Mouse (Mus musculus) liver, embryonic 11.5 days (tissue): ENCODE results near the gene Lzts2. TPM values are rescaled to one million over a fixed set of nuclear protein-coding genes. Genes with fewer than 3 reads are reported as not detected.

Experiments
- ATAC-seq: fragments of 200-750 bp; cut with Nextera tagmentation; replicated peaks from 2 replicates; pipeline ENCODE4 v1.8.0; 2017; ENCODE audit warnings: moderate number of reproducible peaks, mild to moderate bottlenecking, moderate TSS enrichment, moderate library complexity; ENCODE audit not compliant: low FRiP score
- DNase-seq: peaks from one replicate; pipeline ENCODE4 v3.0.0-alpha.2; 2017; ENCODE audit warnings: low spot score
- H3K27ac ChIP-seq: fragments of 300-500 bp; sonication (generic); 2 replicates; pipeline ENCODE4 v1.5.1; 2014; ENCODE audit warnings: mild to moderate bottlenecking, low read depth, low read length, control low read depth
- H3K27me3 ChIP-seq: fragments of 300-500 bp; sonication (generic); replicated peaks from 2 replicates; pipeline ENCODE4 v1.6.1; 2014; ENCODE audit warnings: low read length, mixed read lengths; ENCODE audit not compliant: control insufficient read depth, insufficient read depth
- H3K36me3 ChIP-seq: fragments of 300-500 bp; sonication (generic); 2 replicates; pipeline ENCODE4 v1.6.1; 2014; ENCODE audit warnings: mild to moderate bottlenecking, low read length, moderate library complexity, mixed read lengths; ENCODE audit not compliant: control insufficient read depth, insufficient read depth
- H3K4me1 ChIP-seq: fragments of 300-500 bp; sonication (generic); replicated peaks from 2 replicates; pipeline ENCODE4 v1.6.1; 2014; ENCODE audit warnings: low read length, mixed read lengths; ENCODE audit not compliant: control insufficient read depth, insufficient read depth
- H3K4me2 ChIP-seq: fragments of 300-500 bp; sonication (generic); 2 replicates; pipeline ENCODE4 v1.6.1; 2014; ENCODE audit warnings: mild to moderate bottlenecking, control low read depth, moderate library complexity
- H3K4me3 ChIP-seq: fragments of 300-500 bp; sonication (generic); 2 replicates; pipeline ENCODE4 v1.5.1; 2014; ENCODE audit warnings: low read depth, low read length, control low read depth
- H3K9ac ChIP-seq: fragments of 300-500 bp; sonication (generic); 2 replicates; pipeline ENCODE4 v1.6.1; 2014; ENCODE audit warnings: low read depth, low read length, control low read depth
- H3K9me3 ChIP-seq: fragments of 300-500 bp; sonication (generic); 2 replicates; pipeline ENCODE4 v1.6.1; 2016; ENCODE audit warnings: low read length, inconsistent platforms, mixed read lengths; ENCODE audit not compliant: control insufficient read depth
- WGBS: fragments of 180-500 bp; shearing (Covaris S2); extraction: QIAGEN DNeasy Blood & Tissue Kit; methylation state at CpG from one replicate; pipeline ENCODE4 v1.1.7; 2014; 5-methylcytosine and 5-hydroxymethylcytosine counted together
- polyA plus RNA-seq: library from polyadenylated mRNA; unstranded; fragments of >200 nt; fragmentation: Nextera tagmentation; extraction: Ambion mirVana; gene quantifications from 2 replicates; pipeline ENCODE4 v1.2.1, GENCODE M21; 2014

Gene Lzts2
- polyA plus RNA-seq, 1 experiment from 2014 or later: 31.4 TPM

DNA sequence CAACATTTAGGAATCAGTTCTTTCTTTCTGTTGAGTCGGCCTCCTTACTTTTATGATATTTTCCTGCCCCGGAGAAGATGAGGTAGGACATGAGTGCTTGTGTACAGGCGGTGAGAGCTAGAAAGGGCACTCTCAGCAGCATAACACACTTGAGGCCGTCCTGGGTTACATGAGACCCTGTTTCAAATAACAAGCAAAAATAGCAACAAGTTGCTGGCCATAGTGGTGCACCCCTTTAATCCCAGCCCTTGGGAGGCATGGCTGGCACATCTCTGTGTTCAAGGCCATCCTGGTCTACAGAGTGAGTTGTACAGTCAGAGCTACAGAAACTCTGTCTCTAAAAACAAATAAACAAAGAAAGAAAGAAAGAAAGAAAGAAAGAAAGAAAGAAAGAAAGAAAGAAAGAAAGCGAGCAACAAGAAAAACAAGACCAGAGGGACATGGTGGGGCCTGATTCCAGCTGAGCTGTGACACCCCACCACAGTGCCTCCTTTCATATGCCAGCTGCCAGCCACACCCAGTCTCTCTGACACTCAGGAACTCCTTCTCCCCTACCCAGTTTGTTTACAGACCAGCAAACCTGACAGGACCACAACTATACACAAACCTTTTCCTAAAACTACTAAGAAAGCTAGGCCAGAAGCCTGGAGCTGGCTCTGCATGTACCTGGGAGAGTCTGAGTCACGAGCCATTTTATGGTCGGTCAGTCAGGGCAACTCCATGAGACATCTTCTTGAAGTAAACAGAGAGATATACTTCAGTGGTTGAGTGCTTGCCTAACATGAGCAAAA, 42.9 kb downstream of the Lzts2 start:
- Histone ChIP-seq H3K4me2 (peak overlapping the region; percentile 94), H3K36me3 (no peaks in the 10 kb centered on the region)
- no peak for DNase-seq

DNA sequence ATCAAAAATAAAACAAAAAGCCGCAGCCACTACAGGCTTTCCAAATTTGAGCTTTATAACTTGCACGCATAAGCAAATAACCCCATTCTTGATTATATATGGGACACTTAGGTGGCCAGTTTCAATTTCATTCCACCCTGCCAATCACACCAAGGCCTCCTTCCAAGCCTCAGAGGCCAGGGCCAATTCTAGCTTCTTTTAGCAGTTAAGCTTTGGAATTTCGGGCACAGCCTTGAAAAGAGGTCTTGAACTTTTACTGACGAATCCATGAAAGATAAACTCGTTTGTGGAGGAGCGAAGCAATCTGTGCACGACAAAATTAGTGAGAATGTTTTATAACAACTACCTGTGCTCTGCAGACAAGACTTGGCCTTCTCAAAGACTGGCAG, 43.5 kb downstream of the Lzts2 start:
- 44% methylated on average over 7 of the region's 7 CpGs for WGBS
- peak overlapping the region; percentile 94 for H3K4me2 ChIP-seq
- peak overlapping the region; percentile 82 for H3K9ac ChIP-seq
- H3K27ac ChIP-seq: peak overlapping the region; percentile 97
- DNase-seq: no peak
- no peak for ATAC-seq
- no peaks in the 10 kb centered on the region for H3K9me3 ChIP-seq
- H3K4me1 ChIP-seq: peaks cover 20% of the 10 kb centered on the region
- H3K4me3 ChIP-seq: peak overlapping the region; percentile 72
- no peaks in the 10 kb centered on the region for H3K27me3 ChIP-seq
- no peaks in the 10 kb centered on the region for H3K36me3 ChIP-seq

More for the DNA sequence above, 42.9 kb downstream of the Lzts2 start:
- 71% methylated on average over 7 of the region's 7 CpGs for WGBS
- H3K27ac ChIP-seq: peak overlapping the region; percentile 97; the same call in 1 of the 2 replicates
- no peaks in the 10 kb centered on the region for H3K9me3 ChIP-seq
- no peak for ATAC-seq
- peak overlapping the region; percentile 17; the same call in 1 of the 2 replicates for H3K9ac ChIP-seq
- no peak overlapping the region for H3K4me3 ChIP-seq
- no peaks in the 10 kb centered on the region for H3K27me3 ChIP-seq
- peaks cover 20% of the 10 kb centered on the region for H3K4me1 ChIP-seq

DNA sequence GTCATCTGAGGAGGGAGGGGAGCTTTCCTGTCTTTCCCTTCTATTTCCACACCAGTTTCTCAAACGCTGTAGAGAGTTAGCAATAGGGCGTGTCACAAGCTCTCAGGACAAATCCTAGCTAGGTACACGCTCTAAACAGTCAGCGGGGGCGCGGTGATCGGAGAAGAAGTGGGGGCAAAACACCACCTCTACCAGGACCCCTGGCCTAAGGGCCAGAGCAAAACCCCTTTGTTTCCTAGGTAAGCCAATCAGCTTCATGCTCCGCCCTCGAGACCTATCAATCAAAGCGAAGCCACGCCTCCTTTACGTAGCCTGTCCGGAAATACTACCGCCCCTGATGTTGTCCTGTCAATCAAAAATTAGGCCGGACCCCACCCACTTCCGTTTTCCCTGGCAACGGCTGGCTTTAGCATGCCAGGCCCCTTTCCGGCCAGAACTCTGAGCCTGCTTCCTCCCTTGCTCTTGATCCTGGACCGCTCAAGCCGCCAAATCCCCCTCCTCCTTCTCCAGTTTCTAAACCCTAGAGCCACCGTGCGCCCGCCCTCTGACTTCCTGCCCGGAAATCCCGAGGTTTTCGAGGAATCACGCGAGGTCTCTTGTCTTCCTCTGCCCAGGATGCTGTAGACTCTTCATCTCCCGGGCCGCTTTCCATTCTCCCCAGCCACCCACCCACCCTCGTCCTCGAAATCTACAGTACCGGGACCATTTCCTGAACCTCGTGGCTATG, 44.1 kb downstream of the Lzts2 start:
- peak; percentile 90 for ATAC-seq
- no peaks in the 10 kb centered on the region for H3K36me3 ChIP-seq
- H3K4me3 ChIP-seq: peak overlapping the region; percentile 72
- H3K9me3 ChIP-seq: no peaks in the 10 kb centered on the region
- peak overlapping the region; percentile 94 for H3K4me2 ChIP-seq
- peak overlapping the region; percentile 97 for H3K27ac ChIP-seq
- under 1% methylated on average over 34 of the region's 34 CpGs for WGBS
- peaks cover 20% of the 10 kb centered on the region for H3K4me1 ChIP-seq
- no peaks in the 10 kb centered on the region for H3K27me3 ChIP-seq
- peak; percentile 92 for DNase-seq
- peak overlapping the region; percentile 82 for H3K9ac ChIP-seq

DNA sequence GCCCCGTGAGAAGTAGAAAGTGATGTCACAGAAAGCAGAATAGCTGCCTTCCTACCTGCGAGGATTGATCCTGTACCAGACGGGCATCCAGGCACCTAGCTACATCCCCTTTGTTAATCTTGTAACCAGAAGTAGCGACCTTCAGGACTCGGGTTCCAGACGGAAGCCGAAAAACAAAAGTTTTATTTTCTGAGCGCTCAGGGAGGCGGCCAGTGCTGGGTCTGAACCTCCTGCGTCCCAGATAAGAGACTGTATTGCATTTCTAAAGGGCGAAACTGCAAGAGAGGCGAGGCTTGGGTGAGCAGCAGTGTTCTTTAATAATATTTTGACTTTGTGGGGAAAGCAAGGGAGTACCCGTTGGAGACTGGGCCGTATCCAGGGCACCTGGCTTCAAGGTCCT, 44.6 kb downstream of the Lzts2 start:
- Histone ChIP-seq H3K9me3 (no peaks in the 10 kb centered on the region), H3K27ac (peak overlapping the region; percentile 97), H3K9ac (peak overlapping the region; percentile 82), H3K4me2 (peak overlapping the region; percentile 94), H3K4me1 (peaks cover 23% of the 10 kb centered on the region), H3K36me3 (no peaks in the 10 kb centered on the region), H3K4me3 (peak overlapping the region; percentile 72), H3K27me3 (peaks cover 2% of the 10 kb centered on the region)
- under 1% methylated on average over 14 of the region's 14 CpGs for WGBS
- ATAC-seq (peak; percentile 45; the same call in 1 of the 2 replicates), DNase-seq (no peak)

DNA sequence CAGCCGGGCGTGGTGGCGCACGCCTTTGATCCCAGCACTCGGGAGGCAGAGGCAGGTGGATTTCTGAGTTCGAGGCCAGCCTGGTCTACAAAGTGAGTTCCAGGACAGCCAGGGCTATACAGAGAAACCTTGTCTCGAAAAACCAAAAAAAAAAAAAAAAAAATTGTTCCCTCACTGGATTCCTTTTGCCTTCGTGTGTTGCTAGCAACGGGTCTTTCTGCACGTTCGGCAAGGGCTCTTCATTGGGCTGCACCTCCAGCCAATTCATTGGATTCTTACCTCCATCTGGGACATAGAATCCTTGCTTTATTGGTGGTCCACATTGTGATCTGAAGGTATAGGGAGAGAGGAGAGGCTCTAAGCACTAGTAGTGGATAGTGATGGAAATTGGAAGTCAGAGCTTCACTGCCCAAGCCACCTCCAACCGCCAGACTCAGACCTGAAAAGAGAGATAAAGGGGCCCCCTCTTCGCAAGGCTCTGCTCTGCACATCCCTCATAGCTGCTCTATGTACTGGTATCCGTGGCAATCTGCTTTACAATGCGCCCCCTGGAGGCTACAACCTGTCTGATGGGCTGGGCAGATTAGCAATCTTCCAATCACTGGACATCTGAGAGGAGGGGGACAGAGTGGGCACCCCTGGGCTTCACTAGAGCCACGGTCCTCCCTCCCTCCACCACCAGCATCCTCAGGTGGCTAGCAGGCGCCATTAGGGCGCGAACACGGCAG, 49.5 kb downstream of the Lzts2 start:
- Histone ChIP-seq H3K4me3 (peak overlapping the region; percentile 21), H3K4me1 (peaks cover 14% of the 10 kb centered on the region), H3K9ac (no peak overlapping the region), H3K9me3 (no peaks in the 10 kb centered on the region), H3K4me2 (peak overlapping the region; percentile 49), H3K36me3 (no peaks in the 10 kb centered on the region), H3K27me3 (peaks cover 45% of the 10 kb centered on the region), H3K27ac (no peak overlapping the region; the same call in 1 of the 2 replicates)
- WGBS: 42% methylated on average over 20 of the region's 20 CpGs
- DNase-seq (no peak), ATAC-seq (peak; percentile 86)

DNA sequence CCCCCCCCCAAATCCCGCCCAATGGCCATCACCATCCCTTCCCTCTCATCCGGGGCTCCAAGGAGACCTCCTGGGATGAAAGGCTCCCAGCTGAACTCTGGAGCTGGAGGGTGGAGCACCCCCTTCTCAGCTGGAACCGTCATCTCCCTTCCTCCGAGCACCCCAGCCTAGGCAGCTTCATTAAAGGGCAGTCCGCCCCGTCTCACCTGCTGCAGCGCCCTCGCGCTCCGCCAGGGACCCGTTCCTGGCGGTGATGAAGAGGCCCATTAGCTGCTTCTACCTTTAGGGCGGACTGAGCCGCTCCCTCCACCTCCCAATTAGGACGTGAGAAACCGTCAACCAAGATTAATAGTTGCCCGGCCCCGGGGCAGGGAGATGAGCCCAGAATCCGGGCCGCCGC, 51.0 kb downstream of the Lzts2 start:
- Histone ChIP-seq H3K4me1 (peaks cover 8% of the 10 kb centered on the region), H3K27ac (no peak overlapping the region), H3K4me3 (no peak overlapping the region), H3K36me3 (no peaks in the 10 kb centered on the region), H3K27me3 (peaks cover 45% of the 10 kb centered on the region), H3K9ac (no peak overlapping the region), H3K4me2 (no peak overlapping the region), H3K9me3 (no peaks in the 10 kb centered on the region)
- no peak for ATAC-seq
- 12% methylated on average over 21 of the region's 21 CpGs for WGBS
- DNase-seq: no peak

DNA sequence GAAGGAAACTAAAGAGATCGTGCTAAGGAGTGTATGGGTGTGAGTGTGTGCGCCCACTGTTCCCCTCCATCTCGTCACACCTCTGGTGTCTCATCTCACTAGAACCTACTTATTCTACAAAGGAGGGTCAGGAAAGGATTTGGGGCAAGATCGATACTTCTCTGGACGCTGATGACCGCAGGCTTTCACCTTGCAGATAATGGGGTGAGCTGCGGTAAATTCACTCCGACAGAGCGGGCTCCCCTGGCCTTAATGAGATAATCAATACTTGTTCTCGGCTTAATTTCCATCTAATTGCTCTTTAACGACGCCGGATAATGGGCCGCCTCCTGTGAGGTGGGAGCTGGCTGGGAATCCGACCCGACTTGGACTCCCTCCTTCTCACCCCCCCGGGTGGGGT, 53.0 kb downstream of the Lzts2 start:
- no peak for DNase-seq
- 40% methylated on average over 17 of the region's 17 CpGs for WGBS
- no peak for ATAC-seq
- peaks cover 8% of the 10 kb centered on the region for H3K4me1 ChIP-seq
- no peaks in the 10 kb centered on the region for H3K36me3 ChIP-seq
- H3K9ac ChIP-seq: no peak overlapping the region
- no peak overlapping the region for H3K4me3 ChIP-seq
- no peaks in the 10 kb centered on the region for H3K9me3 ChIP-seq
- no peak overlapping the region for H3K27ac ChIP-seq
- H3K4me2 ChIP-seq: no peak overlapping the region
- peaks cover 45% of the 10 kb centered on the region for H3K27me3 ChIP-seq

DNA sequence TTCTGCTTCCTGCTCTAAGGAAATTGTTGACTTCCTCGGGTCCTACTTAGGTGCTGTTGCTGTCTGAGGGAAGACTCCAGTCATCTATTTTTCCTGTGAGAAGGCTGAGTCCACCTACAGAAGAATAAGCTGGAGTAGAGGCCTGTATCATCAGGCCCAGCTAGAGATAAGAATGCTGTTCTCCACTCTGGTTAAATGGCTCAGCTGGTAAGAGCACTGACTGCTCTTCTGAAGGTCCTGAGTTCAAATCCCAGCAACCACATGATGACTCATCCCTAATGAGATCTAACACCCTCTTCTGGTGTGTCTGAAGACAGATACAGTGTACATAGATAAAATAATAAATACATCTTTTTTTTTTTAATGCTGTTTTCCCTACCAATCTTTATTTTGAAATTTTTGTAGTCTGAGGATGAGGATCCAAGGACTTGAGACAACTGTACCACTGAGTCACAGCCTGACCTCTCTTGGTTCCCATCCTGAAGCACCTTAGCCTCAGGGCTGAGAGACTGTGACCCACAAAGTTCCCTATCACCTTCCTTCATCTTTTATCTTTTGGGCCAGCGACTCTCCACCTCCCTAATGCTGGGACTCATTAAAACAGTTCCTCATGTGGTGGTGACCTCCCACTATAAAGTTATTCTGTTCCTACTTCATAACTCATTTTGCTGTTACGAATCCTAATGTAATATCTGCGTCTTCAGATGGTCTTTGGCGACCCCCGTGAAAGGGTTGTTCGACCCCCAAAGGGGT, 53.7 kb downstream of the Lzts2 start:
- H3K27ac ChIP-seq: no peak overlapping the region
- no peak overlapping the region for H3K4me2 ChIP-seq
- no peak overlapping the region for H3K4me3 ChIP-seq
- no peaks in the 10 kb centered on the region for H3K36me3 ChIP-seq
- H3K9me3 ChIP-seq: no peaks in the 10 kb centered on the region
- no peak overlapping the region for H3K9ac ChIP-seq
- ATAC-seq (no peak), DNase-seq (no peak)
- peaks cover 45% of the 10 kb centered on the region for H3K27me3 ChIP-seq
- H3K4me1 ChIP-seq: peaks cover 8% of the 10 kb centered on the region
- 70% methylated on average over 7 of the region's 7 CpGs for WGBS
